Mouse (Mus musculus) neural tube, embryonic 11.5 days (tissue): ENCODE data around the gene Cpb2. TPM values are rescaled to one million over a fixed set of nuclear protein-coding genes. Genes with fewer than 3 reads are reported as not detected.

Experiments
- ATAC-seq: fragments of 200-750 bp; cut with Nextera tagmentation; 2 replicates; pipeline ENCODE4 v1.8.0; 2017; ENCODE audit warnings: moderate number of reproducible peaks, mild to moderate bottlenecking, moderate TSS enrichment, moderate library complexity; ENCODE audit not compliant: insufficient read depth, low FRiP score, low TSS enrichment
- DNase-seq: peaks from one replicate; pipeline ENCODE4 v3.0.0-alpha.2; 2015; ENCODE audit warnings: low spot score
- H3K27ac ChIP-seq: fragments of 300-500 bp; sonication (generic); 2 replicates; pipeline ENCODE4 v1.5.1; 2014; ENCODE audit warnings: low read depth, mild to moderate bottlenecking, low read length
- H3K27me3 ChIP-seq: fragments of 300-500 bp; sonication (generic); 2 replicates; pipeline ENCODE4 v1.6.1; 2014; ENCODE audit warnings: mild to moderate bottlenecking, low read length, mixed read lengths; ENCODE audit not compliant: control insufficient read depth, insufficient read depth
- H3K36me3 ChIP-seq: fragments of 300-500 bp; sonication (generic); 2 replicates; pipeline ENCODE4 v1.6.1; 2014; ENCODE audit warnings: mild to moderate bottlenecking, low read length, moderate library complexity, mixed read lengths; ENCODE audit not compliant: control insufficient read depth, insufficient read depth
- H3K4me1 ChIP-seq: fragments of 300-500 bp; sonication (generic); 2 replicates; pipeline ENCODE4 v1.6.1; 2014; ENCODE audit warnings: low read length, mixed read lengths; ENCODE audit not compliant: control insufficient read depth, insufficient read depth
- H3K4me2 ChIP-seq: fragments of 300-500 bp; sonication (generic); 2 replicates; pipeline ENCODE4 v1.6.1; 2014; ENCODE audit warnings: low read depth, mild to moderate bottlenecking, moderate library complexity
- H3K4me3 ChIP-seq: fragments of 300-500 bp; sonication (generic); 2 replicates; pipeline ENCODE4 v1.5.1; 2014; ENCODE audit warnings: low read depth, low read length
- H3K9ac ChIP-seq: fragments of 300-500 bp; sonication (generic); 2 replicates; pipeline ENCODE4 v1.6.1; 2014; ENCODE audit warnings: mild to moderate bottlenecking, low read length
- H3K9me3 ChIP-seq: fragments of 300-500 bp; sonication (generic); 2 replicates; pipeline ENCODE4 v1.6.1; 2016; ENCODE audit warnings: low read length; ENCODE audit not compliant: control insufficient read depth
- WGBS: fragments of 180-500 bp; shearing (Covaris S2); extraction: QIAGEN DNeasy Blood & Tissue Kit; methylation state at CpG from one replicate; pipeline ENCODE4 v1.1.7; 2014; 5-methylcytosine and 5-hydroxymethylcytosine counted together
- microRNA-seq: library from miRNA; unstranded; fragments of <30 nt; microRNA quantifications from one replicate; pipeline ENCODE4, GENCODE M21; 2016
- polyA plus RNA-seq: library from polyadenylated mRNA; unstranded; fragments of >200 nt; fragmentation: Nextera tagmentation; extraction: Ambion mirVana; gene quantifications from 2 replicates; pipeline ENCODE4 v1.2.1, GENCODE M21; 2014

Gene Cpb2
- polyA plus RNA-seq, 1 experiment from 2014 or later: 0.16 TPM

- H3K27me3 ChIP-seq: no peaks in the 10 kb centered on the region
- no peak overlapping the region for H3K4me3 ChIP-seq
- no peaks in the 10 kb centered on the region for H3K36me3 ChIP-seq
- H3K9ac ChIP-seq: no peak overlapping the region
- DNase-seq (no peak), ATAC-seq (no peak)
- no peaks in the 10 kb centered on the region for H3K9me3 ChIP-seq
- WGBS: 95% methylated on average over 2 of the region's 2 CpGs
- no peak overlapping the region for H3K27ac ChIP-seq
- H3K4me1 ChIP-seq: no peaks in the 10 kb centered on the region
- no peak overlapping the region for H3K4me2 ChIP-seq
Measured at GRCm38 (mm10) chr14:75314484-75314883, 72.4 kb downstream of the Cpb2 start.

DNA sequence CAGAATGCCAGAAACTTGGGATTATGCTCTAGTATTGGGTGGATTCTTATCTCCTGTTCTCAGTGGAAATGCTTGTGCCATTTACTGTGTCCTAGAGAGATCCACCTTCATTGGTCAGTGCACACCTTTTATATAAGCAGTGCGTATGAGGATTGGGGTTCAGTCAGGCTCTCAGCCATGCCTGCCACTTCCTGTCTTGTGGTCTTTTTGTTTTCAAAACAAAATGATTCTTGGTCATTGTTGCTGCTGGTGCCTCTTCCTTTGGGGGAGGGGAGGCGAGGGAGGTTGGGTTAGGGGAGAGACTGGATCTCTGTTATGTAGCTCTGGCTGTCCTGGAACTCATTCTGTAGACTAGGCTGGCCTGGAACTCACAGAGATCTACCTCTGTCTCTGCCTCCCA, 76.6 kb downstream of the Cpb2 start:
- Histone ChIP-seq H3K4me3 (no peak overlapping the region), H3K9ac (no peak overlapping the region), H3K27ac (no peak overlapping the region), H3K36me3 (no peaks in the 10 kb centered on the region), H3K4me2 (no peak overlapping the region), H3K4me1 (no peaks in the 10 kb centered on the region), H3K27me3 (no peaks in the 10 kb centered on the region), H3K9me3 (no peaks in the 10 kb centered on the region)
- 89% methylated on average over 2 of the region's 2 CpGs for WGBS
- ATAC-seq (no peak), DNase-seq (no peak)

- Histone ChIP-seq H3K9ac (no peak overlapping the region), H3K9me3 (no peaks in the 10 kb centered on the region), H3K4me3 (no peak overlapping the region), H3K4me1 (no peaks in the 10 kb centered on the region), H3K36me3 (no peaks in the 10 kb centered on the region), H3K27me3 (no peaks in the 10 kb centered on the region), H3K4me2 (no peak overlapping the region), H3K27ac (no peak overlapping the region)
- DNase-seq (no peak), ATAC-seq (no peak)
- WGBS: 90% methylated on average over 5 of the region's 5 CpGs
Measured at GRCm38 (mm10) chr14:75320269-75320668, 78.2 kb downstream of the Cpb2 start.

GRCm38 (mm10) chr14:75323354-75323753, 81.3 kb downstream of the Cpb2 start:
- WGBS: 97% methylated on average over 32 of the region's 32 CpGs
- no peak overlapping the region for H3K9ac ChIP-seq
- H3K36me3 ChIP-seq: no peaks in the 10 kb centered on the region
- ATAC-seq (no peak), DNase-seq (no peak)
- H3K9me3 ChIP-seq: no peaks in the 10 kb centered on the region
- H3K27ac ChIP-seq: no peak overlapping the region
- H3K4me1 ChIP-seq: no peaks in the 10 kb centered on the region
- no peak overlapping the region for H3K4me3 ChIP-seq
- no peaks in the 10 kb centered on the region for H3K27me3 ChIP-seq
- H3K4me2 ChIP-seq: no peak overlapping the region

GRCm38 (mm10) chr14:75328062-75328461, 86.0 kb downstream of the Cpb2 start:
- DNase-seq: no peak
- WGBS: 90% methylated on average over 8 of the region's 8 CpGs

GRCm38 (mm10) chr14:75330621-75331020, 88.5 kb downstream of the Cpb2 start:
- no peak for ATAC-seq
- H3K27me3 ChIP-seq: no peaks in the 10 kb centered on the region
- 93% methylated on average over 6 of the region's 6 CpGs for WGBS
- H3K36me3 ChIP-seq: peaks cover 8% of the 10 kb centered on the region
- H3K27ac ChIP-seq: no peak overlapping the region
- no peak overlapping the region for H3K4me2 ChIP-seq
- peak; percentile 43 for DNase-seq
- H3K9me3 ChIP-seq: no peaks in the 10 kb centered on the region
- H3K4me1 ChIP-seq: no peaks in the 10 kb centered on the region
- H3K4me3 ChIP-seq: no peak overlapping the region
- H3K9ac ChIP-seq: no peak overlapping the region

More at GRCm38 (mm10) chr14:75328062-75328461, 86.0 kb downstream of the Cpb2 start:
- H3K4me3 ChIP-seq: no peak overlapping the region
- no peak overlapping the region for H3K27ac ChIP-seq
- H3K4me1 ChIP-seq: no peaks in the 10 kb centered on the region
- ATAC-seq: no peak
- no peak overlapping the region for H3K4me2 ChIP-seq
- H3K27me3 ChIP-seq: no peaks in the 10 kb centered on the region
- peaks cover 8% of the 10 kb centered on the region for H3K36me3 ChIP-seq
- H3K9me3 ChIP-seq: no peaks in the 10 kb centered on the region
- no peak overlapping the region for H3K9ac ChIP-seq

Small RNA genes lying within 50 kb of the gene (microRNA-seq; reads per million reads assigned to microRNA genes)
- not detected for gene Gm44482

Other genes with a start within 250 kb of the Cpb2 start
- gene Rubcnl, start 226.3 kb upstream of the Cpb2 start, polyA plus RNA-seq: 0.28 and 0.38 TPM in 2 replicates
- gene Lrrc63, start 111.4 kb upstream of the Cpb2 start, polyA plus RNA-seq: 0.15 TPM in 1 of 2 replicates, not detected in the other
- gene Lcp1, start 111.2 kb upstream of the Cpb2 start, polyA plus RNA-seq: 30.2 and 34.8 TPM in 2 replicates
- 35.1 and 36.1 TPM in 2 replicates for gene Zc3h13, start 42.1 kb downstream of the Cpb2 start, polyA plus RNA-seq
- 4.7 and 6.3 TPM in 2 replicates for gene Siah3, start 213.7 kb downstream of the Cpb2 start, polyA plus RNA-seq